Mouse (Mus musculus) hindbrain, embryonic 15.5 days (tissue): Measurements from ENCODE around the gene Gm49368. TPM values are rescaled to one million over a fixed set of nuclear protein-coding genes. Genes with fewer than 3 reads are reported as not detected.
"Not testable (repeated sequence)": the region's sequence is repeated elsewhere in the genome, so short reads cannot be mapped to it uniquely, and the experiment has no call there.

ENCODE experiments used
- ATAC-seq: fragments of 200-750 bp; cut with Nextera tagmentation; 2 replicates; pipeline ENCODE4 v1.8.0; 2017; ENCODE audit warnings: low read depth, moderate number of reproducible peaks, moderate TSS enrichment; ENCODE audit not compliant: low FRiP score
- H3K27ac ChIP-seq: fragments of 300-500 bp; sonication (generic); replicated peaks from 2 replicates; pipeline ENCODE4 v1.5.1; 2015; ENCODE audit warnings: mild to moderate bottlenecking, inconsistent platforms
- H3K27me3 ChIP-seq: fragments of 300-500 bp; sonication (generic); 2 replicates; pipeline ENCODE4 v1.6.1; 2015; ENCODE audit warnings: control low read depth, inconsistent platforms
- H3K36me3 ChIP-seq: fragments of 300-500 bp; sonication (generic); 2 replicates; pipeline ENCODE4 v1.6.1; 2015; ENCODE audit warnings: control low read depth, inconsistent platforms
- H3K4me1 ChIP-seq: fragments of 300-500 bp; sonication (generic); replicated peaks from 2 replicates; pipeline ENCODE4 v1.6.1; 2015; ENCODE audit warnings: control low read depth, inconsistent platforms
- H3K4me2 ChIP-seq: fragments of 300-500 bp; sonication (generic); 2 replicates; pipeline ENCODE4 v1.6.1; 2015; ENCODE audit warnings: moderate library complexity, mild to moderate bottlenecking, inconsistent platforms
- H3K4me3 ChIP-seq: fragments of 300-500 bp; sonication (generic); 2 replicates; pipeline ENCODE4 v1.5.1; 2015; ENCODE audit warnings: mild to moderate bottlenecking, inconsistent platforms
- H3K9ac ChIP-seq: fragments of 300-500 bp; sonication (generic); 2 replicates; pipeline ENCODE4 v1.6.1; 2015; ENCODE audit warnings: inconsistent platforms
- H3K9me3 ChIP-seq: fragments of 300-500 bp; sonication (generic); 2 replicates; pipeline ENCODE4 v1.6.1; 2016; ENCODE audit warnings: control low read depth, inconsistent platforms
- WGBS: fragments of 180-500 bp; shearing (Covaris S2); methylation state at CpG from one replicate; pipeline ENCODE4 v1.1.7; 2015; 5-methylcytosine and 5-hydroxymethylcytosine counted together
- polyA plus RNA-seq: library from polyadenylated mRNA; unstranded; fragments of >200 nt; fragmentation: Nextera tagmentation; extraction: Ambion mirVana; gene quantifications from 2 replicates; pipeline ENCODE4 v1.2.1, GENCODE M21; 2015

The Gm49368 gene
- polyA plus RNA-seq, 1 experiment from 2014 or later = not detected

DNA sequence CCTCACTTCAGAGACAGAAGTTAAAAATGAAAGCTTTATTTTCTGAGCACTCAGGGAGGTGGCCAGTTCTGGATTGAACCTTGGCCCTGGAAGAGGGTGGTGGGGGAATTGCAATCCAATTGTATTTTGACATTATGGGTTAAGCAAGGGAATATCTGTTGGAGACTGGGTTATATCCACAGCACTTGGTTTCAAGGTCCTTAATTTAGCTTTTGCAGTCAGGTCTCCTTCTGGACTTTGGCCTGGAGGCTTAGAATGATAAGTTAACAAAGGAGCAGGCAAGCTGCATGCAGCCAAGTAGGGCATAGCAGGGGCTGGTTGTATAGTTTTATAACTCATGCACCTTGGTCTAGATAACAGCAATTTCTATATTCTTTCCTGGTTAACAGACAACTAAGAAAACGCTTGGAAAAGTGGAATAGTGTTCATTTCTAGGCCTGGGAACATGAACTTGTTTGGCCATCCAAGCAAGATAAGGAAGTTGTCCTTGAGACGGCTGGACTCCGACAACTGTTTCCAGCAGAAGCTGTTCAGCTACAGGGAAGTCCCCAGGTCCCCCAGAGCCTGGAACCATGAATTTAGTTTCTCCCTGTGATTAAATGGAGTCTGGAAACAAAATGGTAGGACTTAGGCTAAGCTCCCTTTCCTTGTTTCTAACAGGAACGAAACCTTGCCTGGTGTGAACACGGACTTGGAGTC, 30.0 kb upstream of the Gm49368 start:
- Histone ChIP-seq H3K4me3 (no peak overlapping the region), H3K9ac (no peak overlapping the region), H3K4me1 (no peaks in the 10 kb centered on the region), H3K27me3 (no peaks in the 10 kb centered on the region), H3K36me3 (no peaks in the 10 kb centered on the region), H3K27ac (no peak overlapping the region), H3K9me3 (no peaks in the 10 kb centered on the region), H3K4me2 (no peak overlapping the region)
- 94% methylated on average over 5 of the region's 5 CpGs for WGBS
- no peak for ATAC-seq

- Histone ChIP-seq H3K36me3 (no peaks in the 10 kb centered on the region), H3K4me1 (no peaks in the 10 kb centered on the region), H3K27ac (no peak overlapping the region), H3K9ac (no peak overlapping the region), H3K27me3 (no peaks in the 10 kb centered on the region), H3K9me3 (no peaks in the 10 kb centered on the region), H3K4me3 (no peak overlapping the region), H3K4me2 (no peak overlapping the region)
- ATAC-seq = no peak
- 96% methylated on average over 3 of the region's 3 CpGs for WGBS
These were observed 29.5 kb upstream of the Gm49368 start for GRCm38 (mm10) chr7:128032989-128033293.

DNA sequence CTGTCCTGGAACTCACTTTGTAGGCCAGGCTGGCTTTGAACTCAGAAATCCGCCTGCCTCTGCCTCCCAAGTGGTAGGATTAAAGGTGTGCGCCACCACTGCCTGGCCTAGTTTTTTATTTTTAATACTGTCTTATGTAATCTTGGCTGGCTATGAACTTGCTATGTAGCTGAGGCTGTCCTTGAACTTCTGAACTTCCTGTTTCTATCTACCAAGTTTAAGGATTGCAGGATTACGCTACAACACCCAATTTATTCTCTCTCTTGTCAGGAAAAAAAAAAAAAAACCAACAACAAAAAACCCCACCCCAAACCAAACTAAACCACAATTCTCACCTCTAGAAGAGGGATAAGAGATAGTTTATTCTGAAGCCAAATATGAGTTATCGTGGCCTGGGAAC, 28.9 kb upstream of the Gm49368 start:
- Histone ChIP-seq H3K36me3 (no peaks in the 10 kb centered on the region), H3K27ac (no peak overlapping the region), H3K27me3 (no peaks in the 10 kb centered on the region), H3K4me3 (no peak overlapping the region), H3K4me2 (no peak overlapping the region), H3K9me3 (no peaks in the 10 kb centered on the region), H3K4me1 (no peaks in the 10 kb centered on the region), H3K9ac (no peak overlapping the region)
- no peak for ATAC-seq
- WGBS = 93% methylated on average over 4 of the region's 4 CpGs

- not testable (repeated sequence) for ATAC-seq, H3K4me2 ChIP-seq, H3K36me3 ChIP-seq, H3K4me1 ChIP-seq, H3K4me3 ChIP-seq, H3K9me3 ChIP-seq, H3K27ac ChIP-seq, H3K9ac ChIP-seq, H3K27me3 ChIP-seq
- 82% methylated on average over 15 of the region's 15 CpGs for WGBS
These were observed 20.2 kb upstream of the Gm49368 start for GRCm38 (mm10) chr7:128042161-128042820.

DNA sequence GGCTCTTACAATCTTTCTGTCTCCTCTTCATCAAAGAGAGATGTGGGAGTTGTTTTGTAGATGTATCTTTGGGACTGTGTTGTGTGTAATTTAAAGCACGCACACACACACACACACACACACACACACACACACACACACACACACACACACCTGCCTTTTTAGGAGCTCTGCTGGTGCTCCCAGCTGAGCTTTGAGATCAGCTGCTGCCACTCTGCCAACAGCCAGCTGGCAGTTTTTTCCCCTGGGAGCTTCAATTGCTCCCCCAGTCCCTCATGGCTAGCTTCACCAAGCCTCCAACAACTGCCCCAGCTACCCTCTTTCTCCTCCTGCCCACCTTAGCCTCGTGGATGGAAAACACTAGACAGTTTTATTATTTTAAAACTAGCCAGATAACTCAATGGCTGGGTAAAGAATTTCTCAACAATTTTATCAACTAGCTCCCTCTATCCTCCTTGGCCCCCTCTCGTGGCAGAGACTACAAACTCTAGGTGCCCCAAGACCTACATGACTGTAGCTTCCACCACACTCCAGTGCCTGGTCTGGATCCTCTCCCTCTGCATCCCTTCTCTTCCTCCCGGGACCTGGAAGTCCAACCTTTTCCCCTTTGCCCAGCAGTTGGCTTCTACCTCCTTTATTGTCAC, 18.2 kb upstream of the Gm49368 start:
- Histone ChIP-seq H3K9me3 (no peaks in the 10 kb centered on the region), H3K4me1 (no peaks in the 10 kb centered on the region), H3K9ac (no peak overlapping the region), H3K27me3 (no peaks in the 10 kb centered on the region), H3K4me2 (no peak overlapping the region), H3K4me3 (no peak overlapping the region), H3K36me3 (no peaks in the 10 kb centered on the region), H3K27ac (no peak overlapping the region)
- WGBS = 80% methylated on average over 4 of the region's 4 CpGs
- no peak for ATAC-seq

DNA sequence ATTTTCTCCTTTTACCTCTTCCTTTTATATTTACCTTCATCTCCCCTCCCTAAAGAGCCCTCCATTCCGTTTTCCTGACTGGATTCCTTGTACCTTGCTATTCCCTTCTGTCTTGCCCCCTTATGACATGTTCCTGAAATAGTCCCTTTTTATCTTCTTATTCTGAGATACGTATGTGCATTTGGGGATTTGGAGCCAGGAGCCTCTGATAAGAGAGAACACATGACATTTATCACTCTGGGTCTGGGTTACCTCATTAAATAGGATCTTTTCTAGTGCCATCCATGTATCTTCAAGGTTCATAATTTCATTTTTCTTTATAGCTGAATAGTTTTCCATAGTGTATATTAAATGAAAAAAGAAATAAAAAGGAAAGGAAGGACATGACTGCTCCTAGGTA, 16.8 kb upstream of the Gm49368 start:
- Histone ChIP-seq H3K4me2 (no peak overlapping the region), H3K4me3 (no peak overlapping the region), H3K27ac (no peak overlapping the region), H3K36me3 (no peaks in the 10 kb centered on the region), H3K9me3 (no peaks in the 10 kb centered on the region), H3K27me3 (no peaks in the 10 kb centered on the region), H3K4me1 (no peaks in the 10 kb centered on the region), H3K9ac (no peak overlapping the region)
- WGBS = 61% methylated on average over 2 of the region's 2 CpGs
- no peak for ATAC-seq

- Histone ChIP-seq H3K4me2 (no peak overlapping the region), H3K27me3 (no peaks in the 10 kb centered on the region), H3K4me3 (no peak overlapping the region), H3K36me3 (no peaks in the 10 kb centered on the region), H3K27ac (no peak overlapping the region), H3K4me1 (no peaks in the 10 kb centered on the region), H3K9ac (no peak overlapping the region), H3K9me3 (no peaks in the 10 kb centered on the region)
- 96% methylated on average over 4 of the region's 4 CpGs for WGBS
- ATAC-seq = no peak
These were observed 13.7 kb upstream of the Gm49368 start for GRCm38 (mm10) chr7:128048819-128049218.

DNA sequence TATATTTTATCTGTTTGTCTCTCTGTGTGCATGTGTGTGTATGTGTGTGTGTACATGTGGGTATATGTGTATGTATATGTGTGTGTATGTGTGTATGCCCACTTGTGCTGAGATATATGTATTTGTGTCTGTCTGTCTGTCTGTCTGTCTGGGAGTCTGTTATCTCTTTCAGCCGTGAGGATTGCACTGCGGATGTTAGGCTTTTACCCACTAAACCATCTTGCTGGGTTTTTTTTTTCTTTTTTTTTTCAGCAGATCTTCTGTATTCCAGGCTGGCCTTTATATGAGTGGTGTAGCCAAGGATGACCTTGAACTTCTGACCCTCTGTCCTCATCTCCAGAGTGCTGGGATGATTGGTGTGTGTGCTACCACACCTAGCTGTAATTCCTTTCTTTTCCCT, 13.2 kb upstream of the Gm49368 start:
- Histone ChIP-seq H3K4me1 (no peaks in the 10 kb centered on the region), H3K27ac (no peak overlapping the region), H3K4me3 (no peak overlapping the region), H3K27me3 (no peaks in the 10 kb centered on the region), H3K4me2 (no peak overlapping the region), H3K36me3 (no peaks in the 10 kb centered on the region), H3K9me3 (no peaks in the 10 kb centered on the region), H3K9ac (no peak overlapping the region)
- no peak for ATAC-seq
- 96% methylated on average over 2 of the region's 2 CpGs for WGBS

- 74% methylated on average over 4 of the region's 4 CpGs for WGBS
These were observed 11.7 kb upstream of the Gm49368 start for GRCm38 (mm10) chr7:128050739-128051138.

GRCm38 (mm10) chr7:128053061-128053460, 9.4 kb upstream of the Gm49368 start:
- H3K4me2 ChIP-seq = no peak overlapping the region
- no peak overlapping the region for H3K4me3 ChIP-seq
- no peaks in the 10 kb centered on the region for H3K27me3 ChIP-seq
- H3K27ac ChIP-seq = no peak overlapping the region
- ATAC-seq = no peak
- 80% methylated on average over 5 of the region's 5 CpGs for WGBS
- no peaks in the 10 kb centered on the region for H3K9me3 ChIP-seq
- no peak overlapping the region for H3K9ac ChIP-seq
- no peaks in the 10 kb centered on the region for H3K36me3 ChIP-seq
- no peaks in the 10 kb centered on the region for H3K4me1 ChIP-seq

More at GRCm38 (mm10) chr7:128050739-128051138, 11.7 kb upstream of the Gm49368 start:
- no peak overlapping the region for H3K27ac ChIP-seq
- no peaks in the 10 kb centered on the region for H3K4me1 ChIP-seq
- no peak for ATAC-seq
- no peak overlapping the region for H3K4me2 ChIP-seq
- H3K27me3 ChIP-seq = no peaks in the 10 kb centered on the region
- H3K9ac ChIP-seq = no peak overlapping the region
- no peaks in the 10 kb centered on the region for H3K9me3 ChIP-seq
- no peak overlapping the region for H3K4me3 ChIP-seq
- H3K36me3 ChIP-seq = no peaks in the 10 kb centered on the region

- Histone ChIP-seq H3K9ac (no peak overlapping the region), H3K4me3 (no peak overlapping the region), H3K9me3 (no peaks in the 10 kb centered on the region), H3K27ac (no peak overlapping the region), H3K4me1 (no peaks in the 10 kb centered on the region), H3K4me2 (no peak overlapping the region), H3K36me3 (no peaks in the 10 kb centered on the region), H3K27me3 (no peaks in the 10 kb centered on the region)
- ATAC-seq = no peak
- WGBS = 75% methylated on average over 3 of the region's 3 CpGs
These were observed 5.5 kb upstream of the Gm49368 start for GRCm38 (mm10) chr7:128056917-128057444.

DNA sequence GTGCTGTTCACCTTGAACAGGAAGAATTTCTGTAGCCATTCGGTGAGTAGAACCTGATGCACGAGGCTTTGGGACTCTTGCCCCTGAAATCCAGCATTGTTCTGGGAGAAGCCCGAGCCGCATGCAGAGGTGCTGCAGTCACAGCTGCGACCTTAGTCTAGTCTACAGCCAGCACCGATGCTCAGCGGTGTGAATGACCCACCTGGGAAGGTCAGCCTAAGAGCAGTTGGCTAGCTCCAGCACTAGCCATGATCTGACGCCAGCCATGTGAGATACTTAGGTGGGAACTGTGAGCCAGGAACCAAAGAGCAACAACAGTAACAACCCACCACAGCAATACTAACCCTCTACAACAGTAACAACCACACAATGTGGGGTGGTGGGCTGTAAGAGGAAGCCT, 4.6 kb upstream of the Gm49368 start:
- Histone ChIP-seq H3K36me3 (no peaks in the 10 kb centered on the region), H3K27ac (no peak overlapping the region), H3K4me2 (no peak overlapping the region), H3K9me3 (no peaks in the 10 kb centered on the region), H3K4me3 (no peak overlapping the region), H3K9ac (no peak overlapping the region), H3K4me1 (no peaks in the 10 kb centered on the region), H3K27me3 (no peaks in the 10 kb centered on the region)
- ATAC-seq = no peak
- WGBS = 87% methylated on average over 8 of the region's 8 CpGs
